Mouse (Mus musculus): ENCODE results near the gene Cyp11a1. TPM values are rescaled to one million over a fixed set of nuclear protein-coding genes. Genes with fewer than 3 reads are reported as not detected.

Cyp11a1 gene
- total RNA-seq, 2 experiments from 2014 or later, result 0.79 to 1.7 TPM

DNA sequence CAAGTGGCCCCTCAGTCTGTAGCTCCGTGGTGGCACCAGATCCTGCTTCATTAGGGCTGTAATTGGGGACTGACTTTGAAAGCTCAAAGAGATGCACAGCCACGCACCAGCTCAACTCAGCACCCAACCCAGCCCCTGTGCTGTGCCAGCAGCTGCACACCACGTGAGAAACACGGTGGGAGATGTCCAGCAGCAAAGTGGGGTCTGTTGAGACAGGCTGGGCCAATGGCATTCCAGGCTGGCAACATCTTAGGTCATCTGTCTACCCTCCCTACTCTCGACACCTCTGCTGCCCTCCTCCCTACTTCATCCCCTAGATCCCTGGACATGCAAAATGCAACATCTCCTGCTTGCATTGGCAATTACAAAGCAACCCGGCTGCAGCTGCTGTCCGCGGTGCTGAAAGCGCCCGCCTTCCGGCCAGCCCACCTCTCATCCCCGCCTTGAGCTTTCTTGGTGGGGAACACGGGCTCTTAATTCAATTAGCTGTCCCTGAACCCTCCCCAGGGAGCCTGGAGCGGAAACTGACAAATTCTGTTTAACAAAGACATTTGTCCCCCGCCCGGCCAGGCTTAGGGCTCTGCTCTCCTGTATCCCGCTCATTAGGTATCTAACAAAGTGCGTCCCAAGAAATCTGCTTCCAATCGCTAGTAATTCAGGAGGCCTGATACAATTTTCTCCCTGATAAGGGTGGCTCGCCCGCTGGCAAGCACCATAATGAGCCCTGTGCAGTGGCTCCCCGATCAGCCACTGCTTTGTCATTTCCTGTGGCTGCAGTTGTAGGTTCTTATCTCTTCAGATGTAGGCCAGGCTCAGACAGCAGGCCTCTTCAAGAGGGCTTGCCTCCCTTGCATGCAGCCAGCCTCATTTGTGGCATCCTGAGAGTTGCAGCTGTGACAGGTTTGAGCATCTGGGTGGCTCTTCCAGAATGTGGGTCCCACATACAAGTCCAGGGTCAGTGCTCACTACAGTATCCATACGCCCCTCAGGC, 54.8 kb downstream of the Cyp11a1 start:
- peak overlapping the region; percentile 69 for H3K27ac ChIP-seq
- no peak for DNase-seq (ENCODE audit: low spot score in 2 of 2)
- no peak for TF ChIP-seq CTCF (conservative IDR thresholded peaks at IDR 0.05)
- no peak overlapping the region for H3K4me3 ChIP-seq

DNA sequence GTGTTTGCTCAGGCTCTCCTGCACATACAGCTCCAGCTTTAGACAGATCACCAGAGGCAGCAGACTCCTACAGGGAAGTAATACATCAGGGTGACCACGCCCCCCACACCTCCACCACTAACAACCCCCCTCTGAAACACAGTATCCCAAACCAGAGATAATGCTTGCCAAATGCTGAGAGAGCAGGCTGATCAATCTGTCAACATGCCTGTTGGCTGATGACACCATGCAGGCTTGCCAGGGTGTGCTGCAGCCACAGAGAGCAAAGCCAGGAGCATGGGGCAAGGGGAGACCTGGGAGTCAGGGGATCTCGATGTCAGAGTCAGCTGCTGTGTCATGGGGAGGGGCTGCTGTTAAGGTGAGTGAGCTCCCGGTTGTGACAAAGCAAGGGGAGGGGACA, 57.3 kb downstream of the Cyp11a1 start, which contains the start of gene Stra6:
Gene Stra6 (plus strand): TSS at position 258 of the 400 bp plus-strand sequence.
- no peak for DNase-seq (ENCODE audit: low spot score in 2 of 2)
- peak within 1 kb of the TSS; percentile 90 for H3K27ac ChIP-seq
- peak within 1 kb of the TSS; percentile 32 for H3K4me3 ChIP-seq
- TF ChIP-seq CTCF (conservative IDR thresholded peaks at IDR 0.05), result no peak

DNA sequence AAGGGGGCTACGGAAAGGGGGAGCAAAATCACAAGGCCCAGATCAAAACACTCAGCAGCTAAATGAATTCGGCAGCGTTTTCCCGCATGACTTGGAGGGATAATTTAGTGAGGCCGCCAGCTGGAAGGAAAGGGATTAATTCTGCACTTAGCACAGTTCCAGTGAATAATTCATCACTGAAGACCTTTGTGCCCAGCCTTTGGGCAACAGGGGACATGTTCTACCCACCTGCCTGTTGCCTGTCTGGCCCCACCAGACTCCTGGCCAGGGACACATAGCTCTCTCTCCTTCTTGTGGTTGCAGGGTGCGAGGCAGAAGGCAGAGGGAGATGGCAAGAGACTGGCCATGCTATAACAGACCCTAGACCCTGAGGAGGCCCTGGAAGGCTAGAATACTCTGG, 59.3 kb downstream of the Cyp11a1 start:
- H3K4me3 ChIP-seq, result peak overlapping the region; percentile 32; the same call in 1 of the 2 replicates
- no peak for TF ChIP-seq CTCF (conservative IDR thresholded peaks at IDR 0.05)
- peak overlapping the region; percentile 90 for H3K27ac ChIP-seq
- no peak for DNase-seq (ENCODE audit: low spot score in 2 of 2)

DNA sequence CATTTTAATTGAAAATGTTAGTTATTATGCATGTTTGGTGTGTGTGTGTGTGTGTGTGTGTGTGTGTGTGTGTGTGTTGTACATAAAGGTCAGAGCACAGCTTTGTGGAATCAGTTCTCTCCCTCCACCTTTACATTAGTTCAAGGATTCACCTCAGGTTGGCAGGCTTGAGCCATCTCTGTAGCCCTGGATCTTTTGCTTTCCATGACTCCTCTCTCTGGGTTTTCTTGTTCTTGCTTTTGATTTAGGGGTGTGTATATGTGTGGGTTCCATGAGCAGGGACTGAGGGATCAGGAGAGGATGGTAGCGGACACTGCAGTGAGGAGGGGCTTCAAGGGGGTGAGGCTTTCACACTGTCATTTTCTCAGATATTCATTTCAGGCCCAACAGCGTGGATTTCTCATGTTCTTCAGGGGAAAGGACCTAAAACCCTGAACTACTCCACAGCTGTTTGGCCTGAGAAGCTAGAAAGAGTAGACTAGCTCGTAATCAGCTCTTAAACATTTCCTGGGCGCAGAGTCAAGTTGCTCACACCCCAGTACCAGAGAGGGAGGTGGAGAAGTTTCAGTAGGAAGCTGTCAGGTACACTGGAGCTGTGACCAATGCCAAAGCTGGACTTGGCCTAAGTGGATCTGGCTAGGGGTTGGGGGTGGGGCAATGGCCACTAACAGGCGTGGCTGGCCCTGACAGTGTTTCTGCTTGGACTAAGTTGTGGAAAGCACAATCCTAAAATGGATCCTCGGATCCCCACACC, 59.9 kb downstream of the Cyp11a1 start:
- peak; percentile 59 for TF ChIP-seq CTCF (conservative IDR thresholded peaks at IDR 0.05)
- peak overlapping the region; percentile 90 for H3K27ac ChIP-seq
- H3K4me3 ChIP-seq, result no peak overlapping the region; the same call in 1 of the 2 replicates
- DNase-seq (ENCODE audit: low spot score in 2 of 2), result no peak

DNA sequence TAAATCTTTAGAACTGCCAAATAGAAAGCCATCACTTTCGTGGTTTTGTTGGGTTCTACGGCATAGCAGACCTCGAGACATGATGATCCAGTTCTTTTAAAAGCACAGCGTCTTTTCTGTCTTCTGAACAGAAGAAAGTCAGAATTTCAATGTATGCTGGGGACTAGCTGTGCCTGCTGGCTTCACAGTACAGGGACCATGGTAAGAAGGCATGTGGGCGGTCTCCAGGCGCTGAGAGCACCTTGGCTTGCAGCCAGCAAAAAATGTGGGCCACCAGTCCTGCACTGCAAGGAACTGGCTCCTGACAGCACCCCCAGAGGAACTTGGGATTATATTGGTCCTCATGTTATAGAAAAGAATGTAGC, 60.5 kb downstream of the Cyp11a1 start:
- peak; percentile 17; the same call in 1 of the 2 replicates for TF ChIP-seq CTCF (conservative IDR thresholded peaks at IDR 0.05)
- peak overlapping the region; percentile 90 for H3K27ac ChIP-seq
- no peak overlapping the region for H3K4me3 ChIP-seq
- DNase-seq (ENCODE audit: low spot score in 2 of 2), result peak; percentile 73 to 76

DNA sequence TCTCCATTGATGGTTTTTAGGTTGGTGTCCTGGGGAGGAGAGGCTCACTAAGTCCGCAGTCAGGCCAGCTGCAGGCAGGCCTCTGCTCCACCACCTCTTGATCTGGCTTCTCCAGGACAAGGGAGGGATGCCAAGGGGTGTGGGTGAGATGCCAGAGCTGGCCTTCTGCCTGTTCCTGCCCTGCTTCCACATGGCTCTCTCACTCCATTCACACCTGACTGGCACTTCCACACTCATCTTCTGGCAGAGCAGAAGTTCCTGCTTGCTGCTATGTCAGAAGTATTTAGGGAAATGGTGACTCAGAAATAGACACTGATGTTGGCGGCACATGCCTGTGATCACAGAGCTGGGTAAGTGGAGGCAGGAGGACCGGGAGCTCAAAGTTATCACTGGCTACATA, 61.3 kb downstream of the Cyp11a1 start:
- Histone ChIP-seq H3K27ac (peak overlapping the region; percentile 90), H3K4me3 (no peak overlapping the region)
- no peak for TF ChIP-seq CTCF (conservative IDR thresholded peaks at IDR 0.05)
- DNase-seq (ENCODE audit: low spot score in 2 of 2), result no peak

DNA sequence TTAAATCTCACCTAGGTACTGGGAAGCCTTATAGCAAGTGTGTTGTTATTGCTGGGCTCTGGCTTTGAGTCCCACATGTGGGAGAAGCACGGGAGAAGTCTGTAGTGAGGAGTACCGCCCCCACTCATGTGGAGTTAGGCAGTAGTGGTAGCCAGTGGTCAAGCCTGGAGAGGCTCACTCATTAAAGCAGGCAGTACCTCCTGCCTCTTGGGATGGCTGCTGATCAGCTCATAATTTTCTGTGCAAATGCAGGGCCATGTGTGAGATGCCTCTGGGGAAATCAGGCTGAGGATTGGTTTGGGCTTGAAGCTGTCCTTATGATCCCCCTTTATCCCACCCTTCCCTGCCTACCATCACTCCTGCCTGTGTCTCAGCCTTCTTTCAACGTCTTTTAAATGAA, 68.3 kb downstream of the Cyp11a1 start:
- Histone ChIP-seq H3K27ac (0 out of 2 replicates have a peak overlapping the region, but pooled peaks have one; percentile 10), H3K4me3 (no peak overlapping the region)
- no peak for TF ChIP-seq CTCF (conservative IDR thresholded peaks at IDR 0.05)
- DNase-seq (ENCODE audit: low spot score in 2 of 2), result no peak

Other genes starting within 250 kb of the Cyp11a1 start
- 10 to 100 TPM; 80.2 to 83.4 TPM for gene Clk3, start 240.6 kb upstream of the Cyp11a1 start, total RNA-seq (2021)
- gene Arid3b, start 169.6 kb upstream of the Cyp11a1 start, total RNA-seq (2021), result 1 to 10 TPM; 8.1 to 9.2 TPM
- 10 to 100 TPM; 98.5 to 98.7 TPM for gene Ubl7, start 95.4 kb upstream of the Cyp11a1 start, total RNA-seq (2021)
- 100 to 1,000 TPM in 1 of 2 experiments, 10 to 100 TPM in 1; 94.4 to 102 TPM for gene Sema7a, start 66.3 kb upstream of the Cyp11a1 start, total RNA-seq (2021)
- gene Stra6, start 57.4 kb downstream of the Cyp11a1 start, total RNA-seq (2021), result 10 to 100 TPM; 17.1 to 17.7 TPM
- gene Ccdc33, start 112.4 kb downstream of the Cyp11a1 start, total RNA-seq (2021), result under 1 TPM; 0.29 to 0.49 TPM
- gene Islr, start 197.9 kb downstream of the Cyp11a1 start, total RNA-seq (2021), result 10 to 100 TPM; 12.8 to 14.2 TPM
- gene Islr2, start 197.9 kb downstream of the Cyp11a1 start, total RNA-seq (2021), result 100 to 1,000 TPM; 134 to 136 TPM
- gene Pml, start 243.4 kb downstream of the Cyp11a1 start, total RNA-seq (2021), result 10 to 100 TPM; 11.9 to 14.2 TPM
- 10 to 100 TPM; 78.6 to 78.7 TPM for gene Stoml1, start 246.8 kb downstream of the Cyp11a1 start, total RNA-seq (2021)

Measured in layer of hippocampus, adult 2 months (tissue).